Mouse (Mus musculus): ENCODE results near the gene Fbxo34.

GRCm38 (mm10) chr14:47417346-47417745, 32.9 kb upstream of the Fbxo34 start:
- TF ChIP-seq CTCF (IDR thresholded peaks at IDR 0.05; ENCODE audit: insufficient read depth, low read length) (no peak), POLR2A (IDR thresholded peaks at IDR 0.05; ENCODE audit: borderline replicate concordance, extremely low read depth, low read depth, low read length) (no peak)

Data from lung, adult 2 months (tissue).